Comparison of ENCODE assay signal across 20 mouse cellular contexts in genomic region chr2:115726806-115727205, GRCm38 (mm10).
DNase-seq lines count a peak whose midpoint lies in the region; ATAC-seq and TF ChIP-seq lines count a peak whose summit lies in the region.
"Had no signal": no experiment of that assay in that cellular context is flagged by ENCODE, and none has a peak within 500 bp of the region (broad histone marks: within the 10 kb centered on the region; RNA-seq: fewer than 3 reads in every experiment).

No protein-coding gene starts in this region.

- TF ChIP-seq CTCF in hindbrain, postnatal 0 days (IDR thresholded peaks at IDR 0.05; ENCODE audit: low read depth) = no peak
- no peak for TF ChIP-seq CTCF in brain, embryonic 14.5 days (IDR thresholded peaks at IDR 0.05; ENCODE audit: borderline replicate concordance, extremely low read depth, insufficient read depth, insufficient read length)

- no peaks in the 10 kb centered on the region for H3K4me1 ChIP-seq in embryonic facial prominence, embryonic 11.5 days (ENCODE audit: control insufficient read depth, insufficient read depth, low read length)
- H3K4me1 ChIP-seq in embryonic facial prominence, embryonic 10.5 days = peaks cover 32% of the 10 kb centered on the region
- peaks cover 44% of the 10 kb centered on the region for H3K4me1 ChIP-seq in hindbrain, embryonic 10.5 days (replicated peaks)
- H3K4me1 ChIP-seq in hindbrain, postnatal 0 days (ENCODE audit: insufficient read depth, low read length) = no peaks in the 10 kb centered on the region
- peaks cover 27% of the 10 kb centered on the region for H3K4me1 ChIP-seq in hindbrain, embryonic 15.5 days (replicated peaks)
- peaks cover 8% of the 10 kb centered on the region for H3K4me1 ChIP-seq in neural tube, embryonic 15.5 days

- H3K9ac ChIP-seq in embryonic facial prominence, embryonic 11.5 days (replicated peaks; ENCODE audit: low read length) = no peak overlapping the region
- H3K9ac ChIP-seq in hindbrain, postnatal 0 days (replicated peaks; ENCODE audit: low read length) = no peak overlapping the region
- no peak overlapping the region for H3K9ac ChIP-seq in hindbrain, embryonic 15.5 days
- H3K9ac ChIP-seq in neural tube, embryonic 15.5 days (replicated peaks) = no peak overlapping the region
- H3K9ac ChIP-seq: heart, embryonic 12.5 days; intestine, embryonic 15.5 days had no signal

- no peak overlapping the region for H3K4me2 ChIP-seq in embryonic facial prominence, embryonic 11.5 days (ENCODE audit: low read depth, low read length)
- H3K4me2 ChIP-seq in hindbrain, postnatal 0 days (ENCODE audit: low read depth, low read length) = no peak overlapping the region
- H3K4me2 ChIP-seq in hindbrain, embryonic 15.5 days = no peak overlapping the region
- no peak overlapping the region for H3K4me2 ChIP-seq in neural tube, embryonic 15.5 days
- H3K4me2 ChIP-seq: heart, embryonic 12.5 days; intestine, embryonic 15.5 days had no signal

- H3K27me3 ChIP-seq in embryonic facial prominence, embryonic 11.5 days (ENCODE audit: control insufficient read depth, insufficient read depth, low read length) = no peaks in the 10 kb centered on the region
- peaks cover 74% of the 10 kb centered on the region for H3K27me3 ChIP-seq in embryonic facial prominence, embryonic 10.5 days (replicated peaks; ENCODE audit: low read depth, poor library complexity, severe bottlenecking)
- no peaks in the 10 kb centered on the region for H3K27me3 ChIP-seq in hindbrain, embryonic 10.5 days (ENCODE audit: insufficient read depth, poor library complexity, severe bottlenecking)
- no peaks in the 10 kb centered on the region for H3K27me3 ChIP-seq in hindbrain, postnatal 0 days (ENCODE audit: insufficient read depth, low read length)
- H3K27me3 ChIP-seq in hindbrain, embryonic 15.5 days = no peaks in the 10 kb centered on the region
- H3K27me3 ChIP-seq in neural tube, embryonic 15.5 days (replicated peaks) = no peaks in the 10 kb centered on the region
- H3K27me3 ChIP-seq: heart, embryonic 12.5 days; intestine, embryonic 15.5 days had no signal

- peak; percentile 35; the same call in 1 of the 2 replicates for ATAC-seq in embryonic facial prominence, embryonic 11.5 days (replicated peaks; ENCODE audit: insufficient number of reproducible peaks, low FRiP score, low TSS enrichment, low read depth)
- ATAC-seq in hindbrain, postnatal 0 days = no peak
- 0 out of 2 replicates have a peak, but pooled peaks have one; percentile 17 for ATAC-seq in hindbrain, embryonic 15.5 days (ENCODE audit: low FRiP score, low read depth)
- ATAC-seq in neural tube, embryonic 15.5 days (ENCODE audit: low FRiP score) = no peak
- ATAC-seq: CD4-positive, CD25-positive, alpha-beta regulatory T cell, adult 4 months; intestine, embryonic 15.5 days had no signal

- H3K4me3 ChIP-seq in embryonic facial prominence, embryonic 11.5 days (ENCODE audit: low read depth, low read length) = no peak overlapping the region
- no peak overlapping the region for H3K4me3 ChIP-seq in embryonic facial prominence, embryonic 10.5 days
- H3K4me3 ChIP-seq in hindbrain, embryonic 10.5 days = no peak overlapping the region
- H3K4me3 ChIP-seq in hindbrain, postnatal 0 days (ENCODE audit: low read length) = no peak overlapping the region
- H3K4me3 ChIP-seq in hindbrain, embryonic 15.5 days = no peak overlapping the region
- no peak overlapping the region for H3K4me3 ChIP-seq in neural tube, embryonic 15.5 days (replicated peaks)
- H3K4me3 ChIP-seq: gastrocnemius, adult 2 months; heart, embryonic 12.5 days; intestine, embryonic 15.5 days had no signal

- DNase-seq in embryonic facial prominence, embryonic 11.5 days (ENCODE audit: low spot score) = no peak
- DNase-seq in embryonic facial prominence, embryonic 10.5 days (ENCODE audit: low spot score) = no peak
- no peak for DNase-seq in hindbrain, embryonic 10.5 days (ENCODE audit: low spot score)
- no peak for DNase-seq in hindbrain, postnatal 0 days (ENCODE audit: low spot score)
- DNase-seq in brain, embryonic 14.5 days (ENCODE audit: low read depth) = peak; percentile 75
- DNase-seq: adrenal gland, adult 8-10 months; adrenal gland, postnatal 36 days; B cell, adult 2 months; cerebellum, adult 11 months; cerebellum, adult 8-10 months; cerebellum, postnatal 14 days; gastrocnemius, adult 2 months; gastrocnemius, postnatal 25 days; kidney, adult 18-20 months had no signal

- H3K36me3 ChIP-seq in embryonic facial prominence, embryonic 11.5 days (replicated peaks; ENCODE audit: control insufficient read depth, insufficient read depth, low read depth, low read length) = no peaks in the 10 kb centered on the region
- H3K36me3 ChIP-seq in embryonic facial prominence, embryonic 10.5 days (replicated peaks) = peaks cover 6% of the 10 kb centered on the region
- peaks cover 6% of the 10 kb centered on the region for H3K36me3 ChIP-seq in hindbrain, embryonic 10.5 days
- H3K36me3 ChIP-seq in hindbrain, postnatal 0 days (ENCODE audit: insufficient read depth, low read length) = no peaks in the 10 kb centered on the region
- no peaks in the 10 kb centered on the region for H3K36me3 ChIP-seq in hindbrain, embryonic 15.5 days
- no peaks in the 10 kb centered on the region for H3K36me3 ChIP-seq in neural tube, embryonic 15.5 days
- H3K36me3 ChIP-seq: intestine, embryonic 15.5 days had no signal

- no peaks in the 10 kb centered on the region for H3K9me3 ChIP-seq in embryonic facial prominence, embryonic 11.5 days (replicated peaks; ENCODE audit: control insufficient read depth, low read length)
- 0 out of 2 replicates have a peak, but pooled peaks cover 2% of the 10 kb centered on the region for H3K9me3 ChIP-seq in embryonic facial prominence, embryonic 10.5 days
- H3K9me3 ChIP-seq in hindbrain, embryonic 10.5 days = no peaks in the 10 kb centered on the region
- no peaks in the 10 kb centered on the region for H3K9me3 ChIP-seq in hindbrain, postnatal 0 days (ENCODE audit: low read length)
- no peaks in the 10 kb centered on the region for H3K9me3 ChIP-seq in hindbrain, embryonic 15.5 days
- no peaks in the 10 kb centered on the region for H3K9me3 ChIP-seq in neural tube, embryonic 15.5 days (replicated peaks)
- H3K9me3 ChIP-seq: G1E; heart, embryonic 12.5 days; intestine, embryonic 15.5 days had no signal

- no peak overlapping the region for H3K27ac ChIP-seq in embryonic facial prominence, embryonic 11.5 days (replicated peaks; ENCODE audit: low read depth, low read length)
- H3K27ac ChIP-seq in embryonic facial prominence, embryonic 10.5 days (replicated peaks) = no peak overlapping the region
- peak overlapping the region; percentile 59; the same call in 1 of the 2 replicates for H3K27ac ChIP-seq in hindbrain, embryonic 10.5 days
- H3K27ac ChIP-seq in hindbrain, postnatal 0 days = no peak overlapping the region
- H3K27ac ChIP-seq in hindbrain, embryonic 15.5 days (replicated peaks) = no peak overlapping the region
- no peak overlapping the region for H3K27ac ChIP-seq in neural tube, embryonic 15.5 days (replicated peaks)
- H3K27ac ChIP-seq: gastrocnemius, adult 2 months; intestine, embryonic 15.5 days had no signal

- WGBS in embryonic facial prominence, embryonic 11.5 days = 52% methylated on average over 5 of the region's 5 CpGs
- 63% methylated on average over 5 of the region's 5 CpGs for WGBS in embryonic facial prominence, embryonic 10.5 days
- 56% methylated on average over 5 of the region's 5 CpGs for WGBS in hindbrain, embryonic 10.5 days
- 43% methylated on average over 5 of the region's 5 CpGs for whole genome bisulfite sequencing in hindbrain, postnatal 0 days
- 36% methylated on average over 5 of the region's 5 CpGs for WGBS in hindbrain, embryonic 15.5 days
- WGBS in neural tube, embryonic 15.5 days = 23% methylated on average over 5 of the region's 5 CpGs

- TF ChIP-seq POLR2A in brain, embryonic 14.5 days (IDR thresholded peaks at IDR 0.05; ENCODE audit: borderline replicate concordance, extremely low read depth, insufficient read depth, insufficient read length, poor library complexity, severe bottlenecking) = no peak

Comparison
In these comparisons a context has a peak if more than half of its experiments do, and no peak if none do; other contexts are left out.
1. ATAC-seq: peak in embryonic facial prominence, embryonic 11.5 days (single experiment) and hindbrain, embryonic 15.5 days (single experiment); none in hindbrain, postnatal 0 days (single experiment) and neural tube, embryonic 15.5 days (single experiment).